Mouse (Mus musculus): ENCODE data around the gene Ccr2. TPM values are rescaled to one million over a fixed set of nuclear protein-coding genes. Genes with fewer than 3 reads are reported as not detected.
"Not testable (repeated sequence)": the region's sequence is repeated elsewhere in the genome, so short reads cannot be mapped to it uniquely, and the experiment has no call there.

Ccr2 gene
- polyA plus RNA-seq (2015; fragmentation: Nextera tagmentation; extraction: Ambion mirVana): 1.0 and 1.2 TPM in 2 replicates

GRCm38 (mm10) chr9:124101723-124102122 lies at the start of gene Ccr2:
Ccr2 (plus strand) TSS chr9:124101950.
- DNase-seq (ENCODE audit: low spot score) (no peak), ATAC-seq (replicated peaks; ENCODE audit: low FRiP score, low read depth) (no peak)
- H3K27me3 ChIP-seq (ENCODE audit: insufficient read depth, low read length): no peaks in the 10 kb centered on the region
- TF ChIP-seq CTCF (IDR thresholded peaks at IDR 0.05; ENCODE audit: low read depth): no peak
- no peaks in the 10 kb centered on the region for H3K4me1 ChIP-seq (replicated peaks; ENCODE audit: insufficient read depth, low read length)
- H3K27ac ChIP-seq: no peak within 1 kb of the TSS
- 85% methylated on average over 4 of the region's 4 CpGs for WGBS
- no peak within 1 kb of the TSS for H3K9ac ChIP-seq (ENCODE audit: low read depth, low read length)
- H3K4me2 ChIP-seq (ENCODE audit: low read length): no peak within 1 kb of the TSS
- no peak within 1 kb of the TSS for H3K4me3 ChIP-seq (replicated peaks; ENCODE audit: low read depth, low read length)
- no peaks in the 10 kb centered on the region for H3K36me3 ChIP-seq (ENCODE audit: insufficient read depth, low read length)
- no peaks in the 10 kb centered on the region for H3K9me3 ChIP-seq (replicated peaks; ENCODE audit: low read length)

DNA sequence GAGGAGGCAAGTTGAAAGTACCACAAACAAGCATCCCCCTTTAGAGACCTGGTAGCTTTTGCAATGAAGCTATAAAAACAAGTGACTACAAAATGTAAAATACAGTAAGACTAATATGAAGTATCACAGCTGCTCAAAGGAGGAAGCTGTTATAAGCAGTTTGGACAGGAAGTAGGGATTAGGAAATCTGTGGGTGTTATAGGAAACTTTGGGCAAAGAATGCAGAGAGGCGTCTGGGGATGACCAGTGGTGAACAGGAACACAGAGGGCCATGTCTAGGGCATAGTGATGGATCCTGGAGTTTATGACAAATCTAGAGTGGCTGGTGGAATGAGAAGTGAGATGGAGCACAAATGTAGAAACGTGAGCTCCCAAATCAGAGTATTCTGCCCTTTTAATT lies 48.2 kb upstream of the Ccr2 start:
- no peaks in the 10 kb centered on the region for H3K36me3 ChIP-seq (ENCODE audit: insufficient read depth, low read length)
- no peak for TF ChIP-seq CTCF (IDR thresholded peaks at IDR 0.05; ENCODE audit: low read depth)
- H3K4me1 ChIP-seq (replicated peaks; ENCODE audit: insufficient read depth, low read length): no peaks in the 10 kb centered on the region
- no peaks in the 10 kb centered on the region for H3K27me3 ChIP-seq (ENCODE audit: insufficient read depth, low read length)
- DNase-seq (ENCODE audit: low spot score) (peak; percentile 35), ATAC-seq (replicated peaks; ENCODE audit: low FRiP score, low read depth) (no peak)
- H3K9me3 ChIP-seq (replicated peaks; ENCODE audit: low read length): no peaks in the 10 kb centered on the region
- 55% methylated on average over 2 of the region's 2 CpGs for WGBS
- H3K9ac ChIP-seq (ENCODE audit: low read depth, low read length): no peak overlapping the region
- H3K4me3 ChIP-seq (replicated peaks; ENCODE audit: low read depth, low read length): no peak overlapping the region
- no peak overlapping the region for H3K27ac ChIP-seq
- H3K4me2 ChIP-seq (ENCODE audit: low read length): no peak overlapping the region

DNA sequence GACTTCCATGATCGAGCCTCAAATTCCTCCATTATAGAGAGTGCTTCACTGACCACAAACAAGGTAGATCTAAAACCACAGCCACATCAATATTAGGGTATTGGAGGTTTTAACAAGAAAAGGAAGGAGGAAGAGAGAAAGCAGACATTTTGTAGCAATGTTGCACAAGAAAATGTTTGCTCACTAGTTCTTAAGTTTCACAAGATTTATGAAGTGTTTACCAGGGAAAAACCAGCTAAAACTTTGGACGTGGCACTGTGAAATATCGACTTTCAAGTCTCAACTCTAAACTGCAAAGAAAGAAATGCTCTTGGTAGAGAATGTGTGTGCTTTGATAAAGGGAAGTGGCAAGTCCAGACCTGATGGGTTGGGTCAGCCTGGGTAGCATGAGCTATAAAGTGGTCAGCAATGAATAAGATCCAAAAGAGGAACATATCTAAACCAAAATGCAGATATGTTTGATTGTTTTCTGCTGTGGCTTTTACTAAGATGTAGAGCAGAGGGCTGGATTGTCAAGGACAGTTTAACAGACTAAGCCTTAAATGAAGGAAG lies 45.5 kb upstream of the Ccr2 start:
- TF ChIP-seq CTCF (IDR thresholded peaks at IDR 0.05; ENCODE audit: low read depth): no peak
- Histone ChIP-seq H3K27ac (no peak overlapping the region), H3K36me3 (ENCODE audit: insufficient read depth, low read length) (no peaks in the 10 kb centered on the region), H3K9ac (ENCODE audit: low read depth, low read length) (no peak overlapping the region), H3K9me3 (replicated peaks; ENCODE audit: low read length) (no peaks in the 10 kb centered on the region), H3K4me3 (replicated peaks; ENCODE audit: low read depth, low read length) (no peak overlapping the region), H3K4me2 (ENCODE audit: low read length) (no peak overlapping the region), H3K4me1 (replicated peaks; ENCODE audit: insufficient read depth, low read length) (no peaks in the 10 kb centered on the region), H3K27me3 (ENCODE audit: insufficient read depth, low read length) (no peaks in the 10 kb centered on the region)
- no peak for DNase-seq (ENCODE audit: low spot score)
- 41% methylated on average over 3 of the region's 3 CpGs for WGBS
- no peak for ATAC-seq (replicated peaks; ENCODE audit: low FRiP score, low read depth)

GRCm38 (mm10) chr9:124059660-124060352 lies 41.9 kb upstream of the Ccr2 start:
- H3K27ac ChIP-seq: no peak overlapping the region
- H3K27me3 ChIP-seq (ENCODE audit: insufficient read depth, low read length): no peaks in the 10 kb centered on the region
- WGBS: 52% methylated on average over 2 of the region's 2 CpGs
- no peaks in the 10 kb centered on the region for H3K4me1 ChIP-seq (replicated peaks; ENCODE audit: insufficient read depth, low read length)
- no peak overlapping the region for H3K4me3 ChIP-seq (replicated peaks; ENCODE audit: low read depth, low read length)
- H3K9ac ChIP-seq (ENCODE audit: low read depth, low read length): no peak overlapping the region
- no peaks in the 10 kb centered on the region for H3K36me3 ChIP-seq (ENCODE audit: insufficient read depth, low read length)
- no peaks in the 10 kb centered on the region for H3K9me3 ChIP-seq (replicated peaks; ENCODE audit: low read length)
- H3K4me2 ChIP-seq (ENCODE audit: low read length): no peak overlapping the region
- no peak for TF ChIP-seq CTCF (IDR thresholded peaks at IDR 0.05; ENCODE audit: low read depth)
- no peak for DNase-seq (ENCODE audit: low spot score)
- ATAC-seq (replicated peaks; ENCODE audit: low FRiP score, low read depth): no peak

GRCm38 (mm10) chr9:124061474-124062432 lies 40.0 kb upstream of the Ccr2 start:
- H3K4me2 ChIP-seq (ENCODE audit: low read length); H3K9me3 ChIP-seq (replicated peaks; ENCODE audit: low read length); H3K27ac ChIP-seq; DNase-seq (ENCODE audit: low spot score); H3K9ac ChIP-seq (ENCODE audit: low read depth, low read length); H3K4me3 ChIP-seq (replicated peaks; ENCODE audit: low read depth, low read length); ATAC-seq (replicated peaks; ENCODE audit: low FRiP score, low read depth); H3K36me3 ChIP-seq (ENCODE audit: insufficient read depth, low read length); H3K27me3 ChIP-seq (ENCODE audit: insufficient read depth, low read length); H3K4me1 ChIP-seq (replicated peaks; ENCODE audit: insufficient read depth, low read length): not testable (repeated sequence)
- WGBS: 56% methylated on average over 3 of the region's 3 CpGs

GRCm38 (mm10) chr9:124066572-124067103 lies 35.1 kb upstream of the Ccr2 start:
- no peaks in the 10 kb centered on the region for H3K9me3 ChIP-seq (replicated peaks; ENCODE audit: low read length)
- no peaks in the 10 kb centered on the region for H3K27me3 ChIP-seq (ENCODE audit: insufficient read depth, low read length)
- ATAC-seq (replicated peaks; ENCODE audit: low FRiP score, low read depth) (no peak), DNase-seq (ENCODE audit: low spot score) (no peak)
- H3K36me3 ChIP-seq (ENCODE audit: insufficient read depth, low read length): no peaks in the 10 kb centered on the region
- H3K4me1 ChIP-seq (replicated peaks; ENCODE audit: insufficient read depth, low read length): no peaks in the 10 kb centered on the region
- H3K4me2 ChIP-seq (ENCODE audit: low read length): no peak overlapping the region
- H3K4me3 ChIP-seq (replicated peaks; ENCODE audit: low read depth, low read length): no peak overlapping the region
- H3K27ac ChIP-seq: no peak overlapping the region
- no peak for TF ChIP-seq CTCF (IDR thresholded peaks at IDR 0.05; ENCODE audit: low read depth)
- no peak overlapping the region for H3K9ac ChIP-seq (ENCODE audit: low read depth, low read length)

Data from kidney, postnatal 0 days (tissue).